In genomic region chr10:58351670-58352069, GRCm38 (mm10) we compare ENCODE assay signal across 13 mouse cellular contexts. TPM values are rescaled to one million over a fixed set of nuclear protein-coding genes. Genes with fewer than 3 reads are reported as not detected.
DNase-seq lines count a peak whose midpoint lies in the region; ATAC-seq and TF ChIP-seq lines count a peak whose summit lies in the region.
"Had no signal": no experiment of that assay in that cellular context is flagged by ENCODE, and none has a peak within 500 bp of the region (broad histone marks: within the 10 kb centered on the region; RNA-seq: fewer than 3 reads in every experiment).

No protein-coding gene starts in this region.

- no peak for TF ChIP-seq POLR2A in bone marrow macrophage, adult 2 months (IDR thresholded peaks at IDR 0.05; ENCODE audit: borderline replicate concordance, low read depth, low read length)

- DNase-seq in thymus, postnatal 0 days (ENCODE audit: low spot score), result peak; percentile 50
- DNase-seq in thymus, postnatal 14 days, result no peak
- DNase-seq in liver, embryonic 13.5 days, result no peak
- DNase-seq in splenic B cell, adult 2 months (ENCODE audit: low read depth, low spot score), result peak; percentile 72
- DNase-seq in adrenal gland, postnatal 4 days (ENCODE audit: low spot score in 2 of 2), result no peak
- DNase-seq in B cell, adult 2 months, result no peak
- DNase-seq: gastrocnemius, postnatal 36 days had no signal

- ATAC-seq in liver, embryonic 13.5 days (ENCODE audit: low read depth), result no peak
- no peak for ATAC-seq in erythroid progenitor cell, adult 5-6 weeks (replicated peaks; ENCODE audit: low FRiP score, poor library complexity, severe bottlenecking)

- peak overlapping the region; percentile 91 for H3K27ac ChIP-seq in bone marrow macrophage, adult 2 months (ENCODE audit: insufficient read depth, low read depth, low read length)
- H3K27ac ChIP-seq in liver, embryonic 13.5 days, result 0 out of 2 replicates have a peak overlapping the region, but pooled peaks have one; percentile 31
- H3K27ac ChIP-seq: forebrain, embryonic 10.5 days; hindbrain, embryonic 14.5 days; limb, embryonic 15.5 days; midbrain, embryonic 12.5 days had no signal

- peak overlapping the region; percentile 69 for H3K4me3 ChIP-seq in bone marrow macrophage, adult 2 months (ENCODE audit: insufficient read depth, low read length)
- no peak overlapping the region for H3K4me3 ChIP-seq in liver, embryonic 13.5 days (replicated peaks)
- H3K4me3 ChIP-seq: forebrain, embryonic 10.5 days; limb, embryonic 15.5 days; midbrain, embryonic 12.5 days had no signal

- no peaks in the 10 kb centered on the region for H3K36me3 ChIP-seq in liver, embryonic 13.5 days
- H3K36me3 ChIP-seq in splenic B cell, adult 2 months (ENCODE audit: control insufficient read depth, insufficient read depth, low read length, poor library complexity, severe bottlenecking), result 0 out of 2 replicates have a peak, but pooled peaks cover 1% of the 10 kb centered on the region
- H3K36me3 ChIP-seq: limb, embryonic 15.5 days; midbrain, embryonic 12.5 days had no signal

- H3K4me2 ChIP-seq in liver, embryonic 13.5 days, result no peak overlapping the region
- H3K4me2 ChIP-seq: hindbrain, embryonic 14.5 days; limb, embryonic 15.5 days; midbrain, embryonic 12.5 days had no signal

- TF ChIP-seq CTCF in bone marrow macrophage, adult 2 months (IDR thresholded peaks at IDR 0.05; ENCODE audit: low read depth, low read length), result no peak

- H3K9me3 ChIP-seq in liver, embryonic 13.5 days (replicated peaks), result no peaks in the 10 kb centered on the region
- H3K9me3 ChIP-seq: forebrain, embryonic 10.5 days; limb, embryonic 15.5 days; midbrain, embryonic 12.5 days had no signal

- peaks cover 41% of the 10 kb centered on the region for H3K4me1 ChIP-seq in bone marrow macrophage, adult 2 months (ENCODE audit: control insufficient read depth, insufficient read depth, low read length)
- H3K4me1 ChIP-seq in liver, embryonic 13.5 days (replicated peaks), result peaks cover 54% of the 10 kb centered on the region
- H3K4me1 ChIP-seq: limb, embryonic 15.5 days had no signal

- H3K27me3 ChIP-seq in liver, embryonic 13.5 days, result no peaks in the 10 kb centered on the region
- no peaks in the 10 kb centered on the region for H3K27me3 ChIP-seq in splenic B cell, adult 2 months (ENCODE audit: control insufficient read depth, insufficient read depth, low read length, poor library complexity, severe bottlenecking)
- H3K27me3 ChIP-seq: limb, embryonic 15.5 days; midbrain, embryonic 12.5 days had no signal

- H3K9ac ChIP-seq in liver, embryonic 13.5 days, result no peak overlapping the region
- H3K9ac ChIP-seq: hindbrain, embryonic 14.5 days; limb, embryonic 15.5 days; midbrain, embryonic 12.5 days had no signal

- WGBS in liver, embryonic 13.5 days (ENCODE audit: insufficient replicate concordance), result 29% methylated on average over 2 of the region's 2 CpGs

RNA-seq across cellular contexts. Expression of gene Lims1, which starts 28.4 kb away (rescaled TPM):
- 141 and 155 TPM in 2 replicates for polyA plus RNA-seq in thymus, postnatal 0 days (2015; fragmentation: Nextera tagmentation; extraction: Ambion mirVana)
- polyA plus RNA-seq in bone marrow macrophage, adult 2 months (2012; ENCODE audit: insufficient read depth, insufficient read length, missing spikeins), result 81.4 and 82.5 TPM in 2 replicates
- 107 and 118 TPM in 2 replicates for polyA plus RNA-seq in liver, embryonic 13.5 days (2015; fragmentation: Nextera tagmentation; extraction: Ambion mirVana)
- 10 to 100 TPM; 78.3 to 80.1 TPM for total RNA-seq in adrenal gland, postnatal 4 days (2021)
- total RNA-seq in erythroid progenitor cell, adult 5-6 weeks (2015; ENCODE audit: low replicate concordance), result 67.8 and 80.5 TPM in 2 replicates
- total RNA-seq in erythroid progenitor cell, adult 5-6 weeks (2017; ENCODE audit: low replicate concordance), result 37.5 and 42.2 TPM in 2 replicates

Comparison
In these comparisons a context has a peak if more than half of its experiments do, and no peak if none do; other contexts are left out.
1. DNase-seq: peak in thymus, postnatal 0 days (single experiment) and splenic B cell, adult 2 months (single experiment); none in thymus, postnatal 14 days (single experiment), liver, embryonic 13.5 days (single experiment), adrenal gland, postnatal 4 days (0 of 2) and B cell, adult 2 months (0 of 2).